In genomic region chr5:142894918-142895613, GRCm38 (mm10) we compare ENCODE assay signal across 8 mouse cellular contexts. TPM values are rescaled to one million over a fixed set of nuclear protein-coding genes. Genes with fewer than 3 reads are reported as not detected.
DNase-seq lines count a peak whose midpoint lies in the region; ATAC-seq and TF ChIP-seq lines count a peak whose summit lies in the region.

Fbxl18 (minus strand) TSS chr5:142895421.

- peak within 1 kb of the TSS; percentile 89 for H3K4me3 ChIP-seq in C2C12 (ENCODE audit: insufficient read depth, poor library complexity, severe bottlenecking)
- H3K4me3 ChIP-seq in heart, embryonic 11.5 days (ENCODE audit: low read depth, low read length) = peak within 1 kb of the TSS; percentile 81
- peak within 1 kb of the TSS; percentile 88 for H3K4me3 ChIP-seq in kidney, embryonic 16.5 days (ENCODE audit: low read length)
- peak within 1 kb of the TSS; percentile 78 for H3K4me3 ChIP-seq in liver, embryonic 13.5 days (replicated peaks)
- peak within 1 kb of the TSS; percentile 77 for H3K4me3 ChIP-seq in stomach, embryonic 16.5 days (replicated peaks; ENCODE audit: low read length)

- TF ChIP-seq CTCF in C2C12 (IDR thresholded peaks at IDR 0.05; ENCODE audit: control insufficient read depth, insufficient read depth, insufficient read length) = no peak

- H3K36me3 ChIP-seq in C2C12 (ENCODE audit: control insufficient read depth, insufficient read depth) = peaks cover 12% of the 10 kb centered on the region
- peaks cover 2% of the 10 kb centered on the region; the same call in 1 of the 2 replicates for H3K36me3 ChIP-seq in heart, embryonic 11.5 days (ENCODE audit: control insufficient read depth, insufficient read depth, low read length)
- peaks cover 6% of the 10 kb centered on the region for H3K36me3 ChIP-seq in kidney, embryonic 16.5 days (ENCODE audit: insufficient read depth, low read length)
- peaks cover 13% of the 10 kb centered on the region for H3K36me3 ChIP-seq in liver, embryonic 13.5 days
- no peaks in the 10 kb centered on the region for H3K36me3 ChIP-seq in stomach, embryonic 16.5 days (ENCODE audit: control insufficient read depth, insufficient read depth, low read length)

- H3K9ac ChIP-seq in heart, embryonic 11.5 days (ENCODE audit: low read depth, low read length) = peak within 1 kb of the TSS; percentile 83
- peak within 1 kb of the TSS; percentile 88 for H3K9ac ChIP-seq in kidney, embryonic 16.5 days (replicated peaks; ENCODE audit: low read length)
- peak within 1 kb of the TSS; percentile 84 for H3K9ac ChIP-seq in liver, embryonic 13.5 days
- peak within 1 kb of the TSS; percentile 86 for H3K9ac ChIP-seq in stomach, embryonic 16.5 days (ENCODE audit: low read length)

- DNase-seq in brain, adult 2 months (ENCODE audit: low read depth, low spot score) = peak; percentile 95
- DNase-seq in liver, embryonic 13.5 days = peak; percentile 88
- peak; percentile 93 for DNase-seq in neural tube, embryonic 10.5 days (ENCODE audit: extremely low spot score, low spot score)

- peak within 1 kb of the TSS; percentile 94 for H3K4me2 ChIP-seq in heart, embryonic 11.5 days
- H3K4me2 ChIP-seq in kidney, embryonic 16.5 days (replicated peaks; ENCODE audit: low read depth, low read length) = peak within 1 kb of the TSS; percentile 87
- peak within 1 kb of the TSS; percentile 89 for H3K4me2 ChIP-seq in liver, embryonic 13.5 days
- H3K4me2 ChIP-seq in stomach, embryonic 16.5 days (ENCODE audit: low read depth, low read length) = peak within 1 kb of the TSS; percentile 90

- peak; percentile 94 for ATAC-seq in erythroblast, adult 5-6 weeks (replicated peaks; ENCODE audit: low FRiP score, poor library complexity, severe bottlenecking)
- peak; percentile 90 for ATAC-seq in heart, embryonic 11.5 days (replicated peaks; ENCODE audit: insufficient number of reproducible peaks, low FRiP score, low TSS enrichment)
- peak; percentile 97 for ATAC-seq in kidney, embryonic 16.5 days (ENCODE audit: low FRiP score, low TSS enrichment)
- ATAC-seq in liver, embryonic 13.5 days (ENCODE audit: low read depth) = peak; percentile 92
- peak; percentile 94 for ATAC-seq in stomach, embryonic 16.5 days (ENCODE audit: insufficient read depth, low FRiP score)

- no peaks in the 10 kb centered on the region for H3K27me3 ChIP-seq in C2C12 (ENCODE audit: control insufficient read depth, insufficient read depth, insufficient read length)
- H3K27me3 ChIP-seq in heart, embryonic 11.5 days (ENCODE audit: control insufficient read depth, insufficient read depth, low read length) = no peaks in the 10 kb centered on the region
- no peaks in the 10 kb centered on the region for H3K27me3 ChIP-seq in kidney, embryonic 16.5 days (ENCODE audit: insufficient read depth, low read length)
- no peaks in the 10 kb centered on the region for H3K27me3 ChIP-seq in liver, embryonic 13.5 days
- H3K27me3 ChIP-seq in stomach, embryonic 16.5 days (ENCODE audit: control insufficient read depth, insufficient read depth, low read length) = no peaks in the 10 kb centered on the region

- peak within 1 kb of the TSS; percentile 85 for H3K27ac ChIP-seq in heart, embryonic 11.5 days (ENCODE audit: low read depth, low read length)
- H3K27ac ChIP-seq in kidney, embryonic 16.5 days (ENCODE audit: low read length) = peak within 1 kb of the TSS; percentile 86
- peak within 1 kb of the TSS; percentile 79 for H3K27ac ChIP-seq in liver, embryonic 13.5 days
- peak within 1 kb of the TSS; percentile 66 for H3K27ac ChIP-seq in stomach, embryonic 16.5 days (ENCODE audit: low read length)

- H3K79me2 ChIP-seq in C2C12 (ENCODE audit: control insufficient read depth, insufficient read depth) = peaks cover 63% of the 10 kb centered on the region

- H3ac ChIP-seq in C2C12 (ENCODE audit: control insufficient read depth, insufficient read length, low read depth) = peak within 1 kb of the TSS; percentile 87

- H3K4me1 ChIP-seq in heart, embryonic 11.5 days (ENCODE audit: control insufficient read depth, insufficient read depth, low read length) = peaks cover 7% of the 10 kb centered on the region
- H3K4me1 ChIP-seq in kidney, embryonic 16.5 days (ENCODE audit: insufficient read depth, low read length) = peaks cover 18% of the 10 kb centered on the region
- H3K4me1 ChIP-seq in liver, embryonic 13.5 days (replicated peaks) = peaks cover 41% of the 10 kb centered on the region
- H3K4me1 ChIP-seq in stomach, embryonic 16.5 days (ENCODE audit: control insufficient read depth, insufficient read depth, low read length) = peaks cover 11% of the 10 kb centered on the region

- no peaks in the 10 kb centered on the region for H3K9me3 ChIP-seq in heart, embryonic 11.5 days (replicated peaks; ENCODE audit: control insufficient read depth, low read length)
- H3K9me3 ChIP-seq in kidney, embryonic 16.5 days (ENCODE audit: low read length) = no peaks in the 10 kb centered on the region
- no peaks in the 10 kb centered on the region for H3K9me3 ChIP-seq in liver, embryonic 13.5 days (replicated peaks)
- H3K9me3 ChIP-seq in stomach, embryonic 16.5 days (replicated peaks; ENCODE audit: control insufficient read depth, low read length) = no peaks in the 10 kb centered on the region

- peaks cover 14% of the 10 kb centered on the region for H3K79me3 ChIP-seq in C2C12 (ENCODE audit: low read depth)

- under 1% methylated on average over 40 of the region's 40 CpGs for WGBS in heart, embryonic 11.5 days (ENCODE audit: insufficient replicate concordance)
- under 1% methylated on average over 40 of the region's 40 CpGs for WGBS in kidney, embryonic 16.5 days
- WGBS in liver, embryonic 13.5 days (ENCODE audit: insufficient replicate concordance) = under 1% methylated on average over 40 of the region's 40 CpGs
- under 1% methylated on average over 40 of the region's 40 CpGs for WGBS in stomach, embryonic 16.5 days

TF ChIP-seq in C2C12, 6 proteins besides CTCF, POLR2A, EP300 and RAD21:
- peak; percentile 67 for TF ChIP-seq MAX (IDR thresholded peaks at IDR 0.05)
- TF ChIP-seq FOSL1 (IDR thresholded peaks at IDR 0.05; ENCODE audit: insufficient read depth, low read length, poor library complexity, severe bottlenecking) = no peak
- no peak for TF ChIP-seq CEBPB (IDR thresholded peaks at IDR 0.05; ENCODE audit: low read depth)
- TF ChIP-seq MYOD1 (IDR thresholded peaks at IDR 0.05; ENCODE audit: control insufficient read depth, insufficient read length, low read depth) = no peak
- no peak for TF ChIP-seq USF1 (IDR thresholded peaks at IDR 0.05; ENCODE audit: low read depth)

RNA-seq across cellular contexts. Expression of gene Fbxl18, which starts in this region (rescaled TPM):
- 9.5 TPM for polyA plus RNA-seq in C2C12 (2012; fragmentation: generic; extraction: Trizol)
- total RNA-seq in erythroblast, adult 5-6 weeks (2015; ENCODE audit: low replicate concordance) = 0.84 and 8.3 TPM in 2 replicates
- total RNA-seq in erythroblast, adult 5-6 weeks (2017; ENCODE audit: low replicate concordance) = 0.56 and 1.4 TPM in 2 replicates
- 7.0 and 8.0 TPM in 2 replicates for polyA plus RNA-seq in heart, embryonic 11.5 days (2014; fragmentation: Nextera tagmentation; extraction: Ambion mirVana)
- 14.0 and 17.2 TPM in 2 replicates for polyA plus RNA-seq in kidney, embryonic 16.5 days (2015; fragmentation: Nextera tagmentation; extraction: Ambion mirVana)
- 3.7 and 4.2 TPM in 2 replicates for polyA plus RNA-seq in liver, embryonic 13.5 days (2015; fragmentation: Nextera tagmentation; extraction: Ambion mirVana)
- 8.2 and 9.7 TPM in 2 replicates for polyA plus RNA-seq in stomach, embryonic 16.5 days (2015; fragmentation: Nextera tagmentation; extraction: Ambion mirVana)

Comparison
In these comparisons a context has a peak if more than half of its experiments do, and no peak if none do; other contexts are left out.
1. Peak in every context shown above with its lines: DNase-seq, ATAC-seq, H3K4me3 ChIP-seq and H3K27ac ChIP-seq.